Comparison of ENCODE assay signal across 8 mouse cellular contexts in the genomic region with DNA sequence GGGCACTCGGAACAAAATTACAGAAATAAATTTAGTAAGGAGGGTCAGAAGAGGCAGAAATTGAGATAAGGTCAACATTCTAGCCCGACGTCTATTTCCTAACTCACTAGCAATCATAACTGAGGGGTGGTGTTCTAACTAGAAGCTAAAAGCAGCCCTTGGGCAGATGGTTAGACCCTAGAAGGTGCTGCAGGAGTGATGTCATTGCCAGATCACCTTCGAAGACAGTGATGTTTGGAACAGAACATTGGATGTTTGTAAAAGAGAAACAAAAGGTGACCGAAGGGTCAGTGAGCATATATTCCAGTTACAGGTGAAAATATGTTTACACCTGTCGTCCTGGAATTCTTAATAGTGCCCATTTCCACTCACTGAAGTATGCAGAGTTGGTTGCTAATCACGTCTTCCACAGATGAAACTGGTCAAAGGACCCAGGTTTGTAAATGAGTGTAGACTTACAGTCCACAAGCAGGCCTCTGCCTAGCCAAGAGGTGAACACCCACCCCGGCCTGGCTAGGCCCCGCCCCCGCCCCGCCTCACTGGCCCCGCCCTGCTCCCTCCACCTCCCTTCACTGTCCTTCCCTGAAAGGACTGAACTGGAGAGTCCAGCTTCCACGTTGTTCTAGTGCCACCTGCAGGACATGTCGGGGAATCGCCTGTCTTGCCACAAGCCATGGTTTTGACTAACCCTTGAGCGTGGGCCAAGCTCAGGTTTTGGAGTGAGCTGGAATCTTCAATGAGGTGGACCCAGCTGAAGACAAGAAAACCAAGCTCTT. TPM values are rescaled to one million over a fixed set of nuclear protein-coding genes. Genes with fewer than 3 reads are reported as not detected.
A peak's percentile ranks its signal among the peaks of the same experiment; 100 is the strongest.
DNase-seq lines count a peak whose midpoint lies in the region; ATAC-seq lines count a peak whose summit lies in the region.

No protein-coding gene starts in this region.

- no peak overlapping the region for H3K4me2 ChIP-seq in lung, embryonic 15.5 days

- peak; percentile 97 for ATAC-seq in frontal cortex, adult (ENCODE audit: low TSS enrichment)
- ATAC-seq in lung, embryonic 15.5 days (ENCODE audit: borderline replicate concordance, extremely low read depth, low FRiP score, low TSS enrichment) = peak; percentile 85

- no peaks in the 10 kb centered on the region for H3K36me3 ChIP-seq in hindbrain, embryonic 10.5 days
- H3K36me3 ChIP-seq in lung, embryonic 15.5 days = no peaks in the 10 kb centered on the region

- no peak overlapping the region for H3K9ac ChIP-seq in lung, embryonic 15.5 days

- DNase-seq in MN1 (ENCODE audit: low spot score) = peak; percentile 93
- peak; percentile 93 for DNase-seq in cerebellum, adult 9-10 months
- DNase-seq in hindbrain, embryonic 10.5 days (ENCODE audit: low spot score) = peak; percentile 86
- peak; percentile 82 for DNase-seq in layer of hippocampus, adult 9-10 months (ENCODE audit: low spot score)
- peak; percentile 87 for DNase-seq in ovary, postnatal 14 days (ENCODE audit: low spot score)
- DNase-seq in thymus, postnatal 10 days (ENCODE audit: low spot score in 2 of 2) = peak; percentile 75 to 86

- H3K4me3 ChIP-seq in hindbrain, embryonic 10.5 days = no peak overlapping the region
- no peak overlapping the region for H3K4me3 ChIP-seq in lung, embryonic 15.5 days

- WGBS in hindbrain, embryonic 10.5 days = 34% methylated on average over 16 of the region's 16 CpGs
- 26% methylated on average over 16 of the region's 16 CpGs for WGBS in lung, embryonic 15.5 days

- H3K9me3 ChIP-seq in hindbrain, embryonic 10.5 days = no peaks in the 10 kb centered on the region
- H3K9me3 ChIP-seq in lung, embryonic 15.5 days = no peaks in the 10 kb centered on the region

- H3K4me1 ChIP-seq in hindbrain, embryonic 10.5 days (replicated peaks) = 0 out of 2 replicates have a peak, but pooled peaks cover 4% of the 10 kb centered on the region
- H3K4me1 ChIP-seq in lung, embryonic 15.5 days = no peaks in the 10 kb centered on the region; the same call in 1 of the 2 replicates

- no peak overlapping the region for H3K27ac ChIP-seq in hindbrain, embryonic 10.5 days
- H3K27ac ChIP-seq in lung, embryonic 15.5 days = no peak overlapping the region

- no peaks in the 10 kb centered on the region for H3K27me3 ChIP-seq in hindbrain, embryonic 10.5 days (ENCODE audit: insufficient read depth, poor library complexity, severe bottlenecking)
- no peaks in the 10 kb centered on the region for H3K27me3 ChIP-seq in lung, embryonic 15.5 days

RNA-seq across cellular contexts. Expression of gene Ube2q2, which starts 38.4 kb away (rescaled TPM):
- polyA plus RNA-seq in hindbrain, embryonic 10.5 days (2016; fragmentation: Nextera tagmentation; extraction: Ambion mirVana) = 39.5 and 41.2 TPM in 2 replicates
- polyA plus RNA-seq in lung, embryonic 15.5 days (2015; fragmentation: Nextera tagmentation; extraction: Ambion mirVana) = 35.1 and 37.4 TPM in 2 replicates
